Mouse (Mus musculus): ENCODE results near the gene Ripply3.
"Not testable (repeated sequence)": the region's sequence is repeated elsewhere in the genome, so short reads cannot be mapped to it uniquely, and the experiment has no call there.

Gene Ripply3

GRCm38 (mm10) chr16:94314626-94315025, 13.6 kb upstream of the Ripply3 start:
- no peak for DNase-seq (ENCODE audit: low read depth, low spot score)

GRCm38 (mm10) chr16:94315215-94315614, 13.0 kb upstream of the Ripply3 start:
- DNase-seq (ENCODE audit: low read depth, low spot score), result peak; percentile 41

GRCm38 (mm10) chr16:94317752-94318151, 10.5 kb upstream of the Ripply3 start:
- no peak for DNase-seq (ENCODE audit: low read depth, low spot score)

- no peak for DNase-seq (ENCODE audit: low read depth, low spot score)
Observed at GRCm38 (mm10) chr16:94320223-94320622, 8.0 kb upstream of the Ripply3 start.

- no peak for DNase-seq (ENCODE audit: low read depth, low spot score)
Observed at GRCm38 (mm10) chr16:94323681-94324080, 4.5 kb upstream of the Ripply3 start.

- DNase-seq (ENCODE audit: low read depth, low spot score), result no peak
Observed at GRCm38 (mm10) chr16:94326008-94326407, 2.2 kb upstream of the Ripply3 start.

- DNase-seq (ENCODE audit: low read depth, low spot score), result peak; percentile 46
Observed at GRCm38 (mm10) chr16:94328881-94329867, 954 bp downstream of the Ripply3 start.

- no peak for DNase-seq (ENCODE audit: low read depth, low spot score)
Observed at GRCm38 (mm10) chr16:94330429-94330828, 2.2 kb downstream of the Ripply3 start.

GRCm38 (mm10) chr16:94331233-94331885, 3.1 kb downstream of the Ripply3 start:
- DNase-seq (ENCODE audit: low read depth, low spot score), result no peak

- DNase-seq (ENCODE audit: low read depth, low spot score), result peak; percentile 88
Observed at GRCm38 (mm10) chr16:94331886-94332252, 3.6 kb downstream of the Ripply3 start.

- DNase-seq (ENCODE audit: low read depth, low spot score), result no peak
Observed at GRCm38 (mm10) chr16:94335656-94336055, 7.4 kb downstream of the Ripply3 start.

- DNase-seq (ENCODE audit: low read depth, low spot score), result not testable (repeated sequence)
Observed at GRCm38 (mm10) chr16:94339164-94340160, 11.2 kb downstream of the Ripply3 start.

- no peak for DNase-seq (ENCODE audit: low read depth, low spot score)
Observed at GRCm38 (mm10) chr16:94345733-94346132, 17.5 kb downstream of the Ripply3 start.

GRCm38 (mm10) chr16:94347080-94347731, 19.0 kb downstream of the Ripply3 start:
- DNase-seq (ENCODE audit: low read depth, low spot score), result no peak

- DNase-seq (ENCODE audit: low read depth, low spot score), result no peak
Observed at GRCm38 (mm10) chr16:94348779-94349178, 20.6 kb downstream of the Ripply3 start.

GRCm38 (mm10) chr16:94349588-94350286, 21.5 kb downstream of the Ripply3 start:
- no peak for DNase-seq (ENCODE audit: low read depth, low spot score)

- no peak for DNase-seq (ENCODE audit: low read depth, low spot score)
Observed at GRCm38 (mm10) chr16:94350287-94350677, 22.1 kb downstream of the Ripply3 start.

- DNase-seq (ENCODE audit: low read depth, low spot score), result peak; percentile 85
Observed at GRCm38 (mm10) chr16:94354450-94354849, 26.2 kb downstream of the Ripply3 start.

GRCm38 (mm10) chr16:94356046-94356445, 27.8 kb downstream of the Ripply3 start:
- DNase-seq (ENCODE audit: low read depth, low spot score), result no peak

- DNase-seq (ENCODE audit: low read depth, low spot score), result no peak
Observed at GRCm38 (mm10) chr16:94356776-94357494, 28.7 kb downstream of the Ripply3 start.

Measured in CD4-positive, CD25-positive, alpha-beta regulatory T cell, adult 2 months (primary cell).